Mouse (Mus musculus): ENCODE results near the gene A830018L16Rik. TPM values are rescaled to one million over a fixed set of nuclear protein-coding genes. Genes with fewer than 3 reads are reported as not detected.
"Not testable (repeated sequence)": the region's sequence is repeated elsewhere in the genome, so short reads cannot be mapped to it uniquely, and the experiment has no call there.

Gene A830018L16Rik
- polyA plus RNA-seq, 1 experiment from 2014 or later = not detected

DNA sequence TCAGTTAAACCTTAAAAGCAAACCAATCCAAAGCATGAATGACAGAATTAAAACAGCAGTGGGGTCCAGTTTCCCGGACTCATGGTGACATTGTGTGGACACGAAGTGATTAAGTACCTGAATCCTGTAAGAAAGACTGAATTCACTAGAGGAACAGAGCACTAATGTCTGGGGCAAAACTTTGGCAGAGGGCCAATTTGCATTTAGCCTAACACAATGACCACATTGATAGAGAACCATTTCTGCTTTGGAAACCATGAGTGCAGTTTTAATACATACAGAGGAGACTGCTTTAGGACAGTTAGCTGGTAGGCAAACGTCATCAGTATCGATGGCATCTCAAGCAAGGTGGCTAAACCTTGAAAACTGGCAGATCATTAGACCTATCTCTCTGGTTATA is 586.7 kb downstream of the A830018L16Rik start:
- no peak overlapping the region for H3K27ac ChIP-seq
- H3K36me3 ChIP-seq (ENCODE audit: inconsistent target) = no peaks in the 10 kb centered on the region

DNA sequence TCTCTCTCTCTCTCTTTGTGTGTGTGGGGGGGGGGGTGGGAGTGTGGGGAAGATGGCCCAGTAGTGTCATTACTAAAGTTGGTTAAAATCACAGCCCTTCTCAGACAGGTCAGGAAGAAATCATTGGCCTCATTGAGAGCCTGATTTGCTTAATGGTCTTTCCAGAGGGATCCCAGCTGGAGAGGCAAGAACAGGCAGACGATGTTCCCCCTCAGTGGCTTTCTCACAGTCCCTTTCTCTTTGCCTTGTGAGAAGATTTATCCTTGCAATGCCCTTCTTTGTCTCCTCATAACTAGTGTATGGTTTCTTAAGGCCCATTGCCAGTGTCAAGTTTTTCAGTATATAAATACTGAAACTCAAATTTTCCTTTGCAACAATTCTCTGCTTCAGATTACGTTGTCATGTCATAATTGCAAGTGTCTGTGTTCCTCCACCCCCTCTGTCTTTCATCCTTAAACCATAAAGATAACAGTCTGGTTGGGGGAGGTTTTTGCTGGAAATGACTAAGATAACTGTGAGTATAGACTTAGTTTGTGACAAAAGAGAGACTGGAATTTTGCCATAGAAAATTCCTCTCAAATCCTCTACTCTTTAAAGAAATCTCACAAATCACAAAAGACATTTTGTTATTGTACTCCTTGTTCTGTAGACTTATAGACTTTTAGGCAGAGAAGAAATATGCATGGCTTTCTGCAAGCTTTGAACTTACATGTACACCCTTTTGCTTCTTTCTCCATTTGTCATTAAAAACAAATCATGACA is 595.1 kb downstream of the A830018L16Rik start:
- no peak overlapping the region for H3K4me3 ChIP-seq (ENCODE audit: inconsistent target)
- H3K36me3 ChIP-seq (ENCODE audit: inconsistent target) = no peaks in the 10 kb centered on the region
- 50% methylated on average over 2 of the region's 2 CpGs for WGBS (ENCODE audit: missing documents)
- no peak overlapping the region for H3K27ac ChIP-seq
- no peaks in the 10 kb centered on the region for H3K79me2 ChIP-seq (ENCODE audit: inconsistent target)

More for the DNA sequence above, 586.7 kb downstream of the A830018L16Rik start:
- WGBS (ENCODE audit: missing documents) = 64% methylated on average over 4 of the region's 4 CpGs
- Histone ChIP-seq H3K4me3 (ENCODE audit: inconsistent target) (no peak overlapping the region), H3K79me2 (ENCODE audit: inconsistent target) (no peaks in the 10 kb centered on the region)

DNA sequence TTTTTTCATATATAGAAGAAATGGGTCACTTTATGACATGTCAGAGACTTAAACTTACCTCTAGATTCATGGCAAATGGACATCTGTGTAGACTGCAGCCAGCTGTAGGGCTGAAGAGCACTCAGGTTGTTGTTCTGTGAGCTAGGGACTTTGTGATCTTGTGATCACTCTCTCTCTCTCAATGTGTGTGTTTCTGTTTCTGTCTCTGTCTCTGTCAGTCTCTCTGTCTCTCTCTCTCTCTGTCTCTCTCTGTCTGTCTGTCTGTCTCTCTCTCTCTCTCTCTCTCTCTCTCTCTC is 595.6 kb downstream of the A830018L16Rik start:
- no peak overlapping the region for H3K27ac ChIP-seq
- H3K79me2 ChIP-seq (ENCODE audit: inconsistent target) = no peaks in the 10 kb centered on the region
- no peaks in the 10 kb centered on the region for H3K36me3 ChIP-seq (ENCODE audit: inconsistent target)
- H3K4me3 ChIP-seq (ENCODE audit: inconsistent target) = no peak overlapping the region

DNA sequence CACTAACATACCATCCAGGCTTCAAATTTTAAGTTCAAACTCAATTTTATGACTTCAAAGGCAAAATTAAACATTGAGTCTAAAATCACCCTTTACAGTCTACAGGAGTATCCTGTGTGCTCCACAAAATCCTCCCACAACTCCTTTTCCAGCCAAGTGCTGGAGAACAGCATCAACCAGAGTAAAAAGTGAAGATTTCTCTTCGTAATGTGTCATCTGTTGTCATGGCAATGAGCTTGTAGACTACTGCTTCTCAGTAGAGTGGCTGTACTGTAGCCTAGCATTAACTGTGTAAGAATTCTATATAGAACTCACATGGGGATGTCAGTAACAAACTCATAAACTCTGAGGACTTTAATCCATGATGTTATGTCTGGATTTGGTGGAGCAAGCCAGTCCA is 596.7 kb downstream of the A830018L16Rik start:
- no peaks in the 10 kb centered on the region for H3K36me3 ChIP-seq (ENCODE audit: inconsistent target)
- no peak overlapping the region for H3K4me3 ChIP-seq (ENCODE audit: inconsistent target)
- no peak overlapping the region for H3K27ac ChIP-seq
- no peaks in the 10 kb centered on the region for H3K79me2 ChIP-seq (ENCODE audit: inconsistent target)
- WGBS (ENCODE audit: missing documents) = 22% methylated on average over 1 of the region's 1 CpGs

DNA sequence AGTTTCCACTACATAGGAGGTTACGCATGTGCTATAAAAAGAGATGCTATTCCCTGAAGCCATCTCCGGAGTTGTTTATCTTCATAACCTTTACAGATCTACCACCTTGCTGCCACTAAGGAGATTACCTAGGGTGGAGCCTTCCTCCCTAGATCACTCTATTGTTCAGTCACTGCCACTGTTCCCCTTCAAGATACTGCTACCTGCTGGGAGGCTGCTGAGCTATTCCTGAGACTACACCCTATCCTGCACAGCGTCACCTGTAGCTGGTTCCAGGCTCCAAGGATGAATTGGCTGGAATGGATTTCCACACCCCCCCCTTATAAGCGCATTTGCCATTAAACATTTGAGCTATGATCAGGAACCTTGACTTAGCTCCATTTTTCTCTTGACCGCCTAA is 606.7 kb downstream of the A830018L16Rik start:
- H3K79me2 ChIP-seq (ENCODE audit: inconsistent target); H3K36me3 ChIP-seq (ENCODE audit: inconsistent target); H3K4me3 ChIP-seq (ENCODE audit: inconsistent target); H3K27ac ChIP-seq: not testable (repeated sequence)
- 100% methylated on average over 5 of the region's 5 CpGs for WGBS (ENCODE audit: missing documents)
